Comparison of ENCODE assay signal across 8 mouse cellular contexts in the genomic region with DNA sequence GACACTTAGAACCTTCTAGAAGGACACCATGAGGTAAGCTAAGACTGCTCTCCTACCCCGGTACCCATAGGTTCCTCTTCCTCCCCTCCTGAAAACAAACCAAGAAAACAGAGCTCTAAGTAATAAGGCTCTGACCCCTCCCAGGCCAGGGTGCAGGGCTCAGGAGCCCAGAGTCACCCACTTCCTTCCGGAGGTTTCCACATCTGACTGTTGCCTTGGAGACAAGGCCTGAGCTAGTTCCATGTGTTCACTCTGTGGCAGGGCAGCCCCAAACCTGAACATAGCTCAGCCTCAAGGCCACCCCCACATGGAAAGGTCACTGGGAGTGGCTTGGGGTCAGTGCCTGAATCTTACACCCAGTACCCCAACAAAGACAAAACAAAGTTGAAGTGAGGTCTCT. TPM values are rescaled to one million over a fixed set of nuclear protein-coding genes. Genes with fewer than 3 reads are reported as not detected.
DNase-seq lines count a peak whose midpoint lies in the region; ATAC-seq and TF ChIP-seq lines count a peak whose summit lies in the region.

No protein-coding gene starts in this region.

- peak overlapping the region; percentile 54 for H3K27ac ChIP-seq in layer of hippocampus, adult 2 months
- H3K27ac ChIP-seq in heart, embryonic 12.5 days (ENCODE audit: poor library complexity, severe bottlenecking), result peak overlapping the region; percentile 13; the same call in 1 of the 2 replicates
- peak overlapping the region; percentile 70 for H3K27ac ChIP-seq in liver, adult 2 months (replicated peaks; ENCODE audit: insufficient read depth, low read depth, low read length)
- H3K27ac ChIP-seq in forebrain, postnatal 0 days (ENCODE audit: low read depth, low read length), result no peak overlapping the region

- no peak overlapping the region for H3K9ac ChIP-seq in heart, embryonic 12.5 days
- H3K9ac ChIP-seq in liver, adult 2 months (ENCODE audit: low read depth, low read length), result no peak overlapping the region
- H3K9ac ChIP-seq in forebrain, postnatal 0 days, result no peak overlapping the region

- peaks cover 34% of the 10 kb centered on the region for H3K36me3 ChIP-seq in heart, embryonic 12.5 days
- no peaks in the 10 kb centered on the region for H3K36me3 ChIP-seq in liver, adult 2 months (ENCODE audit: control insufficient read depth, insufficient read depth, low read length)
- H3K36me3 ChIP-seq in forebrain, postnatal 0 days (ENCODE audit: insufficient read depth), result peaks cover 34% of the 10 kb centered on the region

- DNase-seq in layer of hippocampus, adult 2 months (ENCODE audit: low spot score in 2 of 2), result no peak
- no peak for DNase-seq in layer of hippocampus, adult 9-10 months (ENCODE audit: low spot score)
- peak; percentile 53 for DNase-seq in liver, adult 2 months (ENCODE audit: extremely low read depth, low read depth, low spot score)
- DNase-seq in natural killer cell, adult 2 months (ENCODE audit: low spot score in 2 of 2), result peak; percentile 90 to 91
- DNase-seq in right cerebral cortex, adult 2 months (ENCODE audit: low spot score in 2 of 2), result no peak
- DNase-seq in testis, postnatal 10 days (ENCODE audit: low spot score), result no peak
- no peak for DNase-seq in forebrain, postnatal 0 days

- no peaks in the 10 kb centered on the region for H3K27me3 ChIP-seq in heart, embryonic 12.5 days (replicated peaks)
- H3K27me3 ChIP-seq in liver, adult 2 months (ENCODE audit: control insufficient read depth, insufficient read depth, low read length), result no peaks in the 10 kb centered on the region
- no peaks in the 10 kb centered on the region for H3K27me3 ChIP-seq in forebrain, postnatal 0 days (ENCODE audit: insufficient read depth, low read length)

- H3K4me2 ChIP-seq in heart, embryonic 12.5 days, result no peak overlapping the region; the same call in 1 of the 2 replicates
- no peak overlapping the region for H3K4me2 ChIP-seq in forebrain, postnatal 0 days (ENCODE audit: low read depth)

- no peak for TF ChIP-seq POLR2A in liver, adult 2 months (IDR thresholded peaks at IDR 0.05; ENCODE audit: extremely low read depth, insufficient read depth, low read length)

- WGBS in heart, embryonic 12.5 days, result 77% methylated on average over 2 of the region's 2 CpGs
- 48% methylated on average over 2 of the region's 2 CpGs for WGBS in liver, adult 2 months
- WGBS in forebrain, postnatal 0 days, result 92% methylated on average over 2 of the region's 2 CpGs

- no peaks in the 10 kb centered on the region for H3K9me3 ChIP-seq in heart, embryonic 12.5 days (replicated peaks)
- H3K9me3 ChIP-seq in forebrain, postnatal 0 days (ENCODE audit: low read length), result no peaks in the 10 kb centered on the region

- peaks cover 55% of the 10 kb centered on the region for H3K4me1 ChIP-seq in heart, embryonic 12.5 days (replicated peaks)
- H3K4me1 ChIP-seq in liver, adult 2 months (ENCODE audit: control insufficient read depth, insufficient read depth, low read length), result no peaks in the 10 kb centered on the region
- peaks cover 5% of the 10 kb centered on the region; the same call in 1 of the 2 replicates for H3K4me1 ChIP-seq in forebrain, postnatal 0 days (ENCODE audit: insufficient read depth)

- ATAC-seq in heart, embryonic 12.5 days (ENCODE audit: insufficient number of reproducible peaks, low FRiP score), result no peak
- no peak for ATAC-seq in forebrain, postnatal 0 days

- no peak overlapping the region for H3K4me3 ChIP-seq in layer of hippocampus, adult 2 months
- H3K4me3 ChIP-seq in heart, embryonic 12.5 days, result no peak overlapping the region
- H3K4me3 ChIP-seq in liver, adult 2 months (ENCODE audit: insufficient read depth, low read depth, low read length), result no peak overlapping the region
- no peak overlapping the region for H3K4me3 ChIP-seq in forebrain, postnatal 0 days (ENCODE audit: low read depth, low read length)

- H3K79me2 ChIP-seq in liver, adult 2 months (ENCODE audit: control insufficient read depth, insufficient read depth, low read length), result peaks cover 3% of the 10 kb centered on the region; the same call in 1 of the 2 replicates

- no peak for TF ChIP-seq CTCF in layer of hippocampus, adult 2 months (conservative IDR thresholded peaks at IDR 0.05)
- TF ChIP-seq CTCF in liver, adult 2 months (IDR thresholded peaks at IDR 0.05; ENCODE audit: low read depth, low read length), result no peak
- TF ChIP-seq CTCF in forebrain, postnatal 0 days (IDR thresholded peaks at IDR 0.05; ENCODE audit: low read depth), result no peak

RNA-seq across cellular contexts. Expression of gene Mob3a, which starts 6.6 kb away (rescaled TPM):
- total RNA-seq in layer of hippocampus, adult 2 months (2021), result 10 to 100 TPM; 10.6 to 16.5 TPM
- polyA plus RNA-seq in heart, embryonic 12.5 days (2016; fragmentation: Nextera tagmentation; extraction: Ambion mirVana), result 34.8 and 38.1 TPM in 2 replicates
- 3.5 and 5.2 TPM in 2 replicates for total RNA-seq in liver, adult 2 months (2014; rRNA removed)
- 6.1 TPM in 2 replicates for polyA plus RNA-seq in liver, adult 2 months (2012; rRNA removed)
- 54.1 and 57.8 TPM in 2 replicates for total RNA-seq in forebrain, postnatal 0 days (2014; rRNA removed)
- 38.9 and 45.9 TPM in 2 replicates for polyA plus RNA-seq in forebrain, postnatal 0 days (2015; fragmentation: Nextera tagmentation; extraction: Ambion mirVana)

RNA-seq across cellular contexts. Expression of gene Izumo4, which starts 6.8 kb away (rescaled TPM):
- total RNA-seq in layer of hippocampus, adult 2 months (2021), result 10 to 100 TPM; 65.0 to 69.0 TPM
- 13.2 and 18.4 TPM in 2 replicates for polyA plus RNA-seq in heart, embryonic 12.5 days (2016; fragmentation: Nextera tagmentation; extraction: Ambion mirVana)
- total RNA-seq in liver, adult 2 months (2014; rRNA removed), result 17.2 and 18.3 TPM in 2 replicates
- polyA plus RNA-seq in liver, adult 2 months (2012; rRNA removed), result 42.5 and 49.7 TPM in 2 replicates
- 37.9 and 39.5 TPM in 2 replicates for total RNA-seq in forebrain, postnatal 0 days (2014; rRNA removed)
- polyA plus RNA-seq in forebrain, postnatal 0 days (2015; fragmentation: Nextera tagmentation; extraction: Ambion mirVana), result 34.4 and 36.7 TPM in 2 replicates

RNA-seq across cellular contexts. Expression of gene Mknk2, which starts 17.3 kb away (rescaled TPM):
- total RNA-seq in layer of hippocampus, adult 2 months (2021), result 10 to 100 TPM; 45.3 to 46.9 TPM
- 99.6 and 102 TPM in 2 replicates for polyA plus RNA-seq in heart, embryonic 12.5 days (2016; fragmentation: Nextera tagmentation; extraction: Ambion mirVana)
- total RNA-seq in liver, adult 2 months (2014; rRNA removed), result 88.6 and 119 TPM in 2 replicates
- 87.0 and 116 TPM in 2 replicates for polyA plus RNA-seq in liver, adult 2 months (2012; rRNA removed)
- total RNA-seq in forebrain, postnatal 0 days (2014; rRNA removed), result 55.2 and 69.8 TPM in 2 replicates
- polyA plus RNA-seq in forebrain, postnatal 0 days (2015; fragmentation: Nextera tagmentation; extraction: Ambion mirVana), result 42.4 and 43.6 TPM in 2 replicates

RNA-seq across cellular contexts. Expression of gene Btbd2, which starts 38.3 kb away (rescaled TPM):
- total RNA-seq in layer of hippocampus, adult 2 months (2021), result 100 to 1,000 TPM; 102 to 105 TPM
- 64.9 and 65.7 TPM in 2 replicates for polyA plus RNA-seq in heart, embryonic 12.5 days (2016; fragmentation: Nextera tagmentation; extraction: Ambion mirVana)
- total RNA-seq in liver, adult 2 months (2014; rRNA removed), result 16.2 and 19.7 TPM in 2 replicates
- 36.1 and 36.8 TPM in 2 replicates for polyA plus RNA-seq in liver, adult 2 months (2012; rRNA removed)
- 105 and 131 TPM in 2 replicates for total RNA-seq in forebrain, postnatal 0 days (2014; rRNA removed)
- polyA plus RNA-seq in forebrain, postnatal 0 days (2015; fragmentation: Nextera tagmentation; extraction: Ambion mirVana), result 70.4 and 77.6 TPM in 2 replicates

RNA-seq across cellular contexts. Expression of gene Ap3d1, which starts 46.9 kb away (rescaled TPM):
- total RNA-seq in layer of hippocampus, adult 2 months (2021), result 100 to 1,000 TPM; 145 to 153 TPM
- polyA plus RNA-seq in heart, embryonic 12.5 days (2016; fragmentation: Nextera tagmentation; extraction: Ambion mirVana), result 56.5 and 58.9 TPM in 2 replicates
- 22.3 and 35.2 TPM in 2 replicates for total RNA-seq in liver, adult 2 months (2014; rRNA removed)
- 38.1 and 49.2 TPM in 2 replicates for polyA plus RNA-seq in liver, adult 2 months (2012; rRNA removed)
- 137 and 176 TPM in 2 replicates for total RNA-seq in forebrain, postnatal 0 days (2014; rRNA removed)
- polyA plus RNA-seq in forebrain, postnatal 0 days (2015; fragmentation: Nextera tagmentation; extraction: Ambion mirVana), result 63.8 and 87.7 TPM in 2 replicates

Comparison
In these comparisons a context has a peak if more than half of its experiments do, and no peak if none do; other contexts are left out.
1. DNase-seq: peak in liver, adult 2 months (single experiment) and natural killer cell, adult 2 months (2 of 2); none in layer of hippocampus, adult 2 months (0 of 2), layer of hippocampus, adult 9-10 months (single experiment), right cerebral cortex, adult 2 months (0 of 2), testis, postnatal 10 days (single experiment) and forebrain, postnatal 0 days (single experiment).